8 mouse cellular contexts compared by ENCODE assay signal in genomic region chr12:75733331-75734070, GRCm38 (mm10). TPM values are rescaled to one million over a fixed set of nuclear protein-coding genes. Genes with fewer than 3 reads are reported as not detected.
DNase-seq lines count a peak whose midpoint lies in the region; ATAC-seq lines count a peak whose summit lies in the region.

No protein-coding gene starts in this region.

- DNase-seq in lung, adult 18-20 months = no peak
- DNase-seq in embryonic facial prominence, embryonic 14.5 days (ENCODE audit: low spot score) = no peak
- no peak for DNase-seq in right cerebral cortex, postnatal 14 days
- DNase-seq in layer of hippocampus, adult 9-10 months (ENCODE audit: low spot score) = no peak
- no peak for DNase-seq in frontal cortex, postnatal 36 days (ENCODE audit: low spot score in 2 of 2)

- no peaks in the 10 kb centered on the region for H3K9me3 ChIP-seq in lung, embryonic 16.5 days (ENCODE audit: control insufficient read depth, low read length)
- H3K9me3 ChIP-seq in embryonic facial prominence, embryonic 14.5 days (ENCODE audit: control insufficient read depth, low read length) = no peaks in the 10 kb centered on the region
- no peaks in the 10 kb centered on the region for H3K9me3 ChIP-seq in midbrain, embryonic 13.5 days

- ATAC-seq in lung, embryonic 16.5 days (ENCODE audit: low read depth) = no peak
- ATAC-seq in embryonic facial prominence, embryonic 14.5 days (ENCODE audit: low read depth) = no peak
- peak; percentile 17 for ATAC-seq in inflammation-experienced regulatory T-cells, adult 6 months
- ATAC-seq in midbrain, embryonic 13.5 days = no peak

- peak overlapping the region; percentile 90 for H3K4me3 ChIP-seq in lung, embryonic 16.5 days (ENCODE audit: low read length)
- H3K4me3 ChIP-seq in embryonic facial prominence, embryonic 14.5 days (ENCODE audit: low read depth, low read length) = peak overlapping the region; percentile 90
- H3K4me3 ChIP-seq in midbrain, embryonic 13.5 days (replicated peaks) = peak overlapping the region; percentile 78

- H3K4me1 ChIP-seq in lung, embryonic 16.5 days (replicated peaks; ENCODE audit: control insufficient read depth, insufficient read depth, low read length) = peaks cover 12% of the 10 kb centered on the region
- peaks cover 8% of the 10 kb centered on the region for H3K4me1 ChIP-seq in embryonic facial prominence, embryonic 14.5 days (ENCODE audit: control insufficient read depth, insufficient read depth, low read length)
- H3K4me1 ChIP-seq in midbrain, embryonic 13.5 days (replicated peaks) = peaks cover 27% of the 10 kb centered on the region

- no peaks in the 10 kb centered on the region for H3K27me3 ChIP-seq in lung, embryonic 16.5 days (ENCODE audit: control insufficient read depth, insufficient read depth, low read depth, low read length)
- H3K27me3 ChIP-seq in embryonic facial prominence, embryonic 14.5 days (replicated peaks; ENCODE audit: control insufficient read depth, insufficient read depth, low read length) = no peaks in the 10 kb centered on the region
- H3K27me3 ChIP-seq in midbrain, embryonic 13.5 days = peaks cover 15% of the 10 kb centered on the region; the same call in 1 of the 2 replicates

- no peak overlapping the region for H3K27ac ChIP-seq in lung, embryonic 16.5 days (ENCODE audit: low read length)
- H3K27ac ChIP-seq in embryonic facial prominence, embryonic 14.5 days (replicated peaks; ENCODE audit: low read depth, low read length) = no peak overlapping the region
- no peak overlapping the region for H3K27ac ChIP-seq in midbrain, embryonic 13.5 days

- peaks cover 2% of the 10 kb centered on the region; the same call in 1 of the 2 replicates for H3K36me3 ChIP-seq in lung, embryonic 16.5 days (ENCODE audit: control insufficient read depth, insufficient read depth, low read length)
- 0 out of 2 replicates have a peak, but pooled peaks cover 5% of the 10 kb centered on the region for H3K36me3 ChIP-seq in embryonic facial prominence, embryonic 14.5 days (ENCODE audit: control insufficient read depth, insufficient read depth, low read length)
- peaks cover 4% of the 10 kb centered on the region; the same call in 1 of the 2 replicates for H3K36me3 ChIP-seq in midbrain, embryonic 13.5 days

- H3K4me2 ChIP-seq in lung, embryonic 16.5 days (ENCODE audit: low read depth, low read length) = peak overlapping the region; percentile 98
- peak overlapping the region; percentile 98 for H3K4me2 ChIP-seq in embryonic facial prominence, embryonic 14.5 days (ENCODE audit: low read depth, low read length)
- peak overlapping the region; percentile 97 for H3K4me2 ChIP-seq in midbrain, embryonic 13.5 days (replicated peaks)

- 20% methylated on average over 7 of the region's 7 CpGs for WGBS in lung, embryonic 16.5 days
- WGBS in embryonic facial prominence, embryonic 14.5 days = 40% methylated on average over 7 of the region's 7 CpGs
- 52% methylated on average over 7 of the region's 7 CpGs for WGBS in midbrain, embryonic 13.5 days

- no peak overlapping the region for H3K9ac ChIP-seq in lung, embryonic 16.5 days (ENCODE audit: low read length)
- no peak overlapping the region for H3K9ac ChIP-seq in embryonic facial prominence, embryonic 14.5 days (ENCODE audit: low read depth, low read length)
- H3K9ac ChIP-seq in midbrain, embryonic 13.5 days (replicated peaks) = peak overlapping the region; percentile 7

RNA-seq across cellular contexts. Expression of gene Sgpp1, which starts 2.0 kb away (rescaled TPM):
- polyA plus RNA-seq in lung, embryonic 16.5 days (2015; fragmentation: Nextera tagmentation; extraction: Ambion mirVana) = 13.4 and 15.0 TPM in 2 replicates
- 28.1 and 31.6 TPM in 2 replicates for polyA plus RNA-seq in embryonic facial prominence, embryonic 14.5 days (2014; fragmentation: Nextera tagmentation; extraction: Ambion mirVana)
- 10 to 100 TPM; 10.7 to 18.4 (median 12.1) TPM for polyA plus RNA-seq in inflammation-experienced regulatory T-cells, adult 6 months (2017; shearing (Covaris generic))
- 6.9 and 7.9 TPM in 2 replicates for polyA plus RNA-seq in midbrain, embryonic 13.5 days (2015; fragmentation: Nextera tagmentation; extraction: Ambion mirVana)
